Mouse (Mus musculus): Measurements from ENCODE around the gene Gm9844. TPM values are rescaled to one million over a fixed set of nuclear protein-coding genes. Genes with fewer than 3 reads are reported as not detected.

The Gm9844 gene
- polyA plus RNA-seq, 1 experiment from 2014 or later: 25.0 TPM

GRCm38 (mm10) chr7:24856460-24857120 is 5.4 kb upstream of the Gm9844 start:
- H3K4me3 ChIP-seq (ENCODE audit: low read depth, low read length): no peak overlapping the region
- H3K27ac ChIP-seq (ENCODE audit: low read depth, low read length): no peak overlapping the region
- H3K4me2 ChIP-seq (ENCODE audit: low read depth, low read length): no peak overlapping the region
- no peaks in the 10 kb centered on the region for H3K9me3 ChIP-seq (ENCODE audit: control insufficient read depth, low read length)
- no peak overlapping the region for H3K9ac ChIP-seq (replicated peaks; ENCODE audit: low read depth, low read length)
- H3K36me3 ChIP-seq (ENCODE audit: control insufficient read depth, insufficient read depth, low read length): no peaks in the 10 kb centered on the region
- 37% methylated on average over 6 of the region's 6 CpGs for WGBS
- H3K27me3 ChIP-seq (ENCODE audit: control insufficient read depth, insufficient read depth, low read length): no peaks in the 10 kb centered on the region
- H3K4me1 ChIP-seq (ENCODE audit: control insufficient read depth, insufficient read depth, low read length): no peaks in the 10 kb centered on the region
- no peak for ATAC-seq (ENCODE audit: low read depth)

GRCm38 (mm10) chr7:24859234-24859633 is 2.8 kb upstream of the Gm9844 start:
- Histone ChIP-seq H3K9ac (replicated peaks; ENCODE audit: low read depth, low read length) (no peak overlapping the region), H3K9me3 (ENCODE audit: control insufficient read depth, low read length) (no peaks in the 10 kb centered on the region), H3K4me1 (ENCODE audit: control insufficient read depth, insufficient read depth, low read length) (no peaks in the 10 kb centered on the region), H3K36me3 (ENCODE audit: control insufficient read depth, insufficient read depth, low read length) (no peaks in the 10 kb centered on the region), H3K27me3 (ENCODE audit: control insufficient read depth, insufficient read depth, low read length) (no peaks in the 10 kb centered on the region), H3K4me2 (ENCODE audit: low read depth, low read length) (no peak overlapping the region), H3K27ac (ENCODE audit: low read depth, low read length) (no peak overlapping the region), H3K4me3 (ENCODE audit: low read depth, low read length) (no peak overlapping the region)
- 53% methylated on average over 5 of the region's 5 CpGs for WGBS
- no peak for ATAC-seq (ENCODE audit: low read depth)

- WGBS: 81% methylated on average over 4 of the region's 4 CpGs
- Histone ChIP-seq H3K4me2 (ENCODE audit: low read depth, low read length) (no peak overlapping the region), H3K9ac (replicated peaks; ENCODE audit: low read depth, low read length) (no peak overlapping the region), H3K4me3 (ENCODE audit: low read depth, low read length) (no peak overlapping the region), H3K9me3 (ENCODE audit: control insufficient read depth, low read length) (no peaks in the 10 kb centered on the region), H3K36me3 (ENCODE audit: control insufficient read depth, insufficient read depth, low read length) (no peaks in the 10 kb centered on the region), H3K4me1 (ENCODE audit: control insufficient read depth, insufficient read depth, low read length) (no peaks in the 10 kb centered on the region), H3K27me3 (ENCODE audit: control insufficient read depth, insufficient read depth, low read length) (no peaks in the 10 kb centered on the region), H3K27ac (ENCODE audit: low read depth, low read length) (no peak overlapping the region)
- no peak for ATAC-seq (ENCODE audit: low read depth)
Observed at GRCm38 (mm10) chr7:24862853-24863252, 840 bp downstream of the Gm9844 start.

- H3K4me1 ChIP-seq (ENCODE audit: control insufficient read depth, insufficient read depth, low read length): no peaks in the 10 kb centered on the region
- no peaks in the 10 kb centered on the region for H3K36me3 ChIP-seq (ENCODE audit: control insufficient read depth, insufficient read depth, low read length)
- H3K4me3 ChIP-seq (ENCODE audit: low read depth, low read length): no peak overlapping the region
- H3K27me3 ChIP-seq (ENCODE audit: control insufficient read depth, insufficient read depth, low read length): no peaks in the 10 kb centered on the region
- no peak for ATAC-seq (ENCODE audit: low read depth)
- no peaks in the 10 kb centered on the region for H3K9me3 ChIP-seq (ENCODE audit: control insufficient read depth, low read length)
- H3K4me2 ChIP-seq (ENCODE audit: low read depth, low read length): no peak overlapping the region
- H3K9ac ChIP-seq (replicated peaks; ENCODE audit: low read depth, low read length): no peak overlapping the region
- 36% methylated on average over 6 of the region's 6 CpGs for WGBS
- H3K27ac ChIP-seq (ENCODE audit: low read depth, low read length): no peak overlapping the region
Observed at GRCm38 (mm10) chr7:24864156-24864555, 2.1 kb downstream of the Gm9844 start.

DNA sequence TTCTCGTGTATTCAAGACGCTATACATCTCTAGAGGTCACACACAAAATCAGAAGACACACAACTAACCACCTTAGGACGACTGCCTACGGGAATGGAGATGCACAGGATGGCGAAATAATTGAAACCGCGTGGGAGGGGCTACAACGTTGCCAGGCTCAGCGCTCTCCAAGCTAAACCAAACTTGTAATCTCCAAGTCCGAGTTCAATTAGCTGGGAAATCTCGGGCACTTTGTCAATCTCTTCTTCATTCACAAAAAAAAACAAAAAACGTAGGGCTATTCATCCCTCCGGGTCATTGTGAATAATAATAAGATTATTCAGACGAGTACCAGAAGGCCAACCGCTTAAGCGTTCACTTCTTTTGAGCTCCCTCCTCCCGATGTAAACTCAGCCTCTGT is 7.1 kb downstream of the Gm9844 start:
- Histone ChIP-seq H3K27me3 (ENCODE audit: control insufficient read depth, insufficient read depth, low read length) (no peaks in the 10 kb centered on the region), H3K4me3 (ENCODE audit: low read depth, low read length) (no peak overlapping the region), H3K36me3 (ENCODE audit: control insufficient read depth, insufficient read depth, low read length) (no peaks in the 10 kb centered on the region), H3K9me3 (ENCODE audit: control insufficient read depth, low read length) (no peaks in the 10 kb centered on the region), H3K9ac (replicated peaks; ENCODE audit: low read depth, low read length) (no peak overlapping the region), H3K27ac (ENCODE audit: low read depth, low read length) (no peak overlapping the region), H3K4me2 (ENCODE audit: low read depth, low read length) (no peak overlapping the region), H3K4me1 (ENCODE audit: control insufficient read depth, insufficient read depth, low read length) (no peaks in the 10 kb centered on the region)
- ATAC-seq (ENCODE audit: low read depth): no peak
- 56% methylated on average over 17 of the region's 17 CpGs for WGBS

GRCm38 (mm10) chr7:24869532-24870165 is 7.6 kb downstream of the Gm9844 start, which contains the start of the genes Lypd4 and Dmrtc2:
Lypd4 (minus strand) TSS chr7:24869941.
Dmrtc2 (plus strand) TSS chr7:24870057.
- 0 out of 2 replicates have a peak, but pooled peaks have one; percentile 34 for ATAC-seq (ENCODE audit: low read depth)
- Histone ChIP-seq H3K4me1 (ENCODE audit: control insufficient read depth, insufficient read depth, low read length) (no peaks in the 10 kb centered on the region), H3K9me3 (ENCODE audit: control insufficient read depth, low read length) (no peaks in the 10 kb centered on the region), H3K27me3 (ENCODE audit: control insufficient read depth, insufficient read depth, low read length) (no peaks in the 10 kb centered on the region), H3K9ac (replicated peaks; ENCODE audit: low read depth, low read length) (no peak within 1 kb of the TSS), H3K27ac (ENCODE audit: low read depth, low read length) (no peak within 1 kb of the TSS), H3K4me2 (ENCODE audit: low read depth, low read length) (no peak within 1 kb of the TSS), H3K36me3 (ENCODE audit: control insufficient read depth, insufficient read depth, low read length) (no peaks in the 10 kb centered on the region), H3K4me3 (ENCODE audit: low read depth, low read length) (no peak within 1 kb of the TSS)
- WGBS: 56% methylated on average over 41 of the region's 41 CpGs

- Histone ChIP-seq H3K4me3 (ENCODE audit: low read depth, low read length) (no peak overlapping the region), H3K4me2 (ENCODE audit: low read depth, low read length) (no peak overlapping the region), H3K36me3 (ENCODE audit: control insufficient read depth, insufficient read depth, low read length) (no peaks in the 10 kb centered on the region), H3K4me1 (ENCODE audit: control insufficient read depth, insufficient read depth, low read length) (no peaks in the 10 kb centered on the region), H3K27me3 (ENCODE audit: control insufficient read depth, insufficient read depth, low read length) (no peaks in the 10 kb centered on the region), H3K9me3 (ENCODE audit: control insufficient read depth, low read length) (no peaks in the 10 kb centered on the region), H3K9ac (replicated peaks; ENCODE audit: low read depth, low read length) (no peak overlapping the region), H3K27ac (ENCODE audit: low read depth, low read length) (no peak overlapping the region)
- no peak for ATAC-seq (ENCODE audit: low read depth)
- 81% methylated on average over 3 of the region's 3 CpGs for WGBS
Observed at GRCm38 (mm10) chr7:24877588-24877987, 15.6 kb downstream of the Gm9844 start.

- Histone ChIP-seq H3K4me1 (ENCODE audit: control insufficient read depth, insufficient read depth, low read length) (no peaks in the 10 kb centered on the region), H3K4me2 (ENCODE audit: low read depth, low read length) (no peak overlapping the region), H3K27ac (ENCODE audit: low read depth, low read length) (no peak overlapping the region), H3K27me3 (ENCODE audit: control insufficient read depth, insufficient read depth, low read length) (no peaks in the 10 kb centered on the region), H3K4me3 (ENCODE audit: low read depth, low read length) (no peak overlapping the region), H3K9ac (replicated peaks; ENCODE audit: low read depth, low read length) (no peak overlapping the region), H3K36me3 (ENCODE audit: control insufficient read depth, insufficient read depth, low read length) (no peaks in the 10 kb centered on the region), H3K9me3 (ENCODE audit: control insufficient read depth, low read length) (no peaks in the 10 kb centered on the region)
- ATAC-seq (ENCODE audit: low read depth): no peak
- whole genome bisulfite sequencing: 4% methylated on average over 2 of the region's 2 CpGs
Observed at GRCm38 (mm10) chr7:24879620-24880019, 17.6 kb downstream of the Gm9844 start.

DNA sequence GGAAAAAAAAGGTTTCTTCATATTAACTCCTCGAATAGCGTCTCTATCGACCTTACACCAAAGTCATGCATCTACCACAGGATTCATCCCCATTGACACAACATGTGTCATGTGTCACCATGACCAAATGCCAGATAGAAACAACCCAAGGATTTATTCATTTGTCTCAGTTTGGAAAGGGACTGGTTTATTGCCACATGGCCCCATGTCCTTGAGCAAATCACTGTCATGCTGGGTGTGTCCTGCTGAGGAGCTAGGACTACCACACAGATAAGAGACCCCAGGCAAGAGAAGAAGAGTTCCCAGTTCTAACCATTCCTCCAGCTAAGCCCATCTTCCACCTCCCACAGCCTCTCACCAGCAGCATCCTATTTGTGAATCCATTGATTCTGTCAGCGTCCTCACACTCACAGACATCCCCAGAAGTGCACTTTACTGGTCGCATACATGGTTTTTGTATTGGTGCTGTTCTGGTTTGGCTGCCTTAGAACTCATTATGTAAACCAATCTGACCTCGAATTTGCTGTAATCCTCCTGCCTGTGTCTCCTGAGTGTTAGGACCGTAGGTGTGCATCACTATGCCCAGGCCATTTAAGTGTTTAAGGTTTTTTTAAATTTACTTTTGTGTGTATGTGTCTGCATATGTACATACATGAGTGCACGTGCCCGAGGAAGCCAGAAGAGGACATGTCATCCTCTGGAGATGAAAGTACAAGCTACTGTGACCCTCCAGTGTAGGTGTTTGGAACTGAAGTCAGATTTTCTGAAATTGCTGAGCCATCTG is 20.6 kb downstream of the Gm9844 start:
- H3K9me3 ChIP-seq (ENCODE audit: control insufficient read depth, low read length): no peaks in the 10 kb centered on the region
- no peak overlapping the region for H3K4me2 ChIP-seq (ENCODE audit: low read depth, low read length)
- peaks cover 18% of the 10 kb centered on the region for H3K4me1 ChIP-seq (ENCODE audit: control insufficient read depth, insufficient read depth, low read length)
- ATAC-seq (ENCODE audit: low read depth): no peak
- 92% methylated on average over 9 of the region's 9 CpGs for WGBS
- no peak overlapping the region for H3K27ac ChIP-seq (ENCODE audit: low read depth, low read length)
- no peaks in the 10 kb centered on the region for H3K27me3 ChIP-seq (ENCODE audit: control insufficient read depth, insufficient read depth, low read length)
- H3K9ac ChIP-seq (replicated peaks; ENCODE audit: low read depth, low read length): no peak overlapping the region
- peaks cover 13% of the 10 kb centered on the region for H3K36me3 ChIP-seq (ENCODE audit: control insufficient read depth, insufficient read depth, low read length)
- H3K4me3 ChIP-seq (ENCODE audit: low read depth, low read length): no peak overlapping the region

Measured in neural tube, embryonic 14.5 days (tissue).